Mouse (Mus musculus) large intestine, adult 2 months (tissue): ENCODE data around the gene Plcxd3. TPM values are rescaled to one million over a fixed set of nuclear protein-coding genes. Genes with fewer than 3 reads are reported as not detected.

ENCODE experiments used
- DNase-seq: peaks from one replicate; pipeline ENCODE4 v3.0.0-alpha.2; 2012; ENCODE audit warnings: low read depth, low spot score
- whole genome bisulfite sequencing: fragments of 180-500 bp; shearing (Covaris S2); methylation state at CpG from one replicate; pipeline ENCODE4 v1.1.7; 2018; 5-methylcytosine and 5-hydroxymethylcytosine counted together
- polyA plus RNA-seq: library from polyadenylated mRNA; depleted of rRNA; stranded (reverse); fragments of >200 nt; gene quantifications from 2 replicates; pipeline ENCODE4 v1.2.3, GENCODE M21; 2012; rRNA removed

Gene Plcxd3
- polyA plus RNA-seq: 0.10 TPM in 1 of 2 replicates, not detected in the other

- no peak for DNase-seq
- 2% methylated on average over 33 of the region's 33 CpGs for WGBS
Measured at GRCm38 (mm10) chr15:4375423-4376220, at the start of gene Plcxd3. Plcxd3 (plus strand) TSS chr15:4375491.

GRCm38 (mm10) chr15:4331867-4332266, 43.4 kb upstream of the Plcxd3 start:
- no peak for DNase-seq
- 72% methylated on average over 4 of the region's 4 CpGs for WGBS

- 41% methylated on average over 4 of the region's 4 CpGs for WGBS
- no peak for DNase-seq
Measured at GRCm38 (mm10) chr15:4341620-4342019, 33.7 kb upstream of the Plcxd3 start.

GRCm38 (mm10) chr15:4348816-4349553, 26.3 kb upstream of the Plcxd3 start:
- 15% methylated on average over 7 of the region's 7 CpGs for WGBS

GRCm38 (mm10) chr15:4356397-4356796, 18.9 kb upstream of the Plcxd3 start:
- 48% methylated on average over 11 of the region's 11 CpGs for WGBS
- peak; percentile 6 for DNase-seq

More at GRCm38 (mm10) chr15:4348816-4349553, 26.3 kb upstream of the Plcxd3 start:
- no peak for DNase-seq

- WGBS: 77% methylated on average over 4 of the region's 4 CpGs
- no peak for DNase-seq
Measured at GRCm38 (mm10) chr15:4357706-4358105, 17.6 kb upstream of the Plcxd3 start.

- no peak for DNase-seq
- WGBS: 56% methylated on average over 2 of the region's 2 CpGs
Measured at GRCm38 (mm10) chr15:4367801-4368200, 7.5 kb upstream of the Plcxd3 start.

GRCm38 (mm10) chr15:4374453-4374990, 769 bp upstream of the Plcxd3 start:
- 62% methylated on average over 6 of the region's 6 CpGs for WGBS
- no peak for DNase-seq

- no peak for DNase-seq
- WGBS: 28% methylated on average over 6 of the region's 6 CpGs
Measured at GRCm38 (mm10) chr15:4375031-4375422, 264 bp upstream of the Plcxd3 start.

- 25% methylated on average over 8 of the region's 8 CpGs for WGBS
- DNase-seq: no peak
Measured at GRCm38 (mm10) chr15:4376221-4376631, 935 bp downstream of the Plcxd3 start.

GRCm38 (mm10) chr15:4378766-4379165, 3.5 kb downstream of the Plcxd3 start:
- 73% methylated on average over 5 of the region's 5 CpGs for WGBS
- no peak for DNase-seq

GRCm38 (mm10) chr15:4387774-4388173, 12.5 kb downstream of the Plcxd3 start:
- no peak for DNase-seq

- 70% methylated on average over 4 of the region's 4 CpGs for WGBS
- DNase-seq: no peak
Measured at GRCm38 (mm10) chr15:4400096-4400495, 24.8 kb downstream of the Plcxd3 start.

- 62% methylated on average over 2 of the region's 2 CpGs for WGBS
- DNase-seq: no peak
Measured at GRCm38 (mm10) chr15:4411333-4411732, 36.0 kb downstream of the Plcxd3 start.

- DNase-seq: no peak
Measured at GRCm38 (mm10) chr15:4440081-4440480, 64.8 kb downstream of the Plcxd3 start.

GRCm38 (mm10) chr15:4496182-4496581, 120.9 kb downstream of the Plcxd3 start:
- WGBS: 88% methylated on average over 3 of the region's 3 CpGs
- no peak for DNase-seq

- DNase-seq: no peak
- 71% methylated on average over 2 of the region's 2 CpGs for WGBS
Measured at GRCm38 (mm10) chr15:4496984-4497383, 121.7 kb downstream of the Plcxd3 start.

- WGBS: 54% methylated on average over 3 of the region's 3 CpGs
- no peak for DNase-seq
Measured at GRCm38 (mm10) chr15:4498036-4498435, 122.7 kb downstream of the Plcxd3 start.

- no peak for DNase-seq
- WGBS: 76% methylated on average over 3 of the region's 3 CpGs
Measured at GRCm38 (mm10) chr15:4503366-4503765, 128.1 kb downstream of the Plcxd3 start.

- DNase-seq: no peak
- WGBS: 74% methylated on average over 4 of the region's 4 CpGs
Measured at GRCm38 (mm10) chr15:4503826-4504225, 128.5 kb downstream of the Plcxd3 start.

- WGBS: 70% methylated on average over 1 of the region's 1 CpGs
- no peak for DNase-seq
Measured at GRCm38 (mm10) chr15:4514724-4515123, 139.4 kb downstream of the Plcxd3 start.
